Mouse (Mus musculus) thymus, postnatal 14 days (tissue): ENCODE data around the gene Bace1.
A peak's percentile ranks its signal among the peaks of the same experiment; 100 is the strongest.

ENCODE experiments used
- DNase-seq: peaks from one replicate; pipeline ENCODE4 v3.0.0; 2021

Bace1 gene

GRCm38 (mm10) chr9:45838434-45839138 is at the start of gene Bace1:
Gene Bace1 (plus strand): TSS chr9:45838580.
- peak; percentile 26 for DNase-seq

DNA sequence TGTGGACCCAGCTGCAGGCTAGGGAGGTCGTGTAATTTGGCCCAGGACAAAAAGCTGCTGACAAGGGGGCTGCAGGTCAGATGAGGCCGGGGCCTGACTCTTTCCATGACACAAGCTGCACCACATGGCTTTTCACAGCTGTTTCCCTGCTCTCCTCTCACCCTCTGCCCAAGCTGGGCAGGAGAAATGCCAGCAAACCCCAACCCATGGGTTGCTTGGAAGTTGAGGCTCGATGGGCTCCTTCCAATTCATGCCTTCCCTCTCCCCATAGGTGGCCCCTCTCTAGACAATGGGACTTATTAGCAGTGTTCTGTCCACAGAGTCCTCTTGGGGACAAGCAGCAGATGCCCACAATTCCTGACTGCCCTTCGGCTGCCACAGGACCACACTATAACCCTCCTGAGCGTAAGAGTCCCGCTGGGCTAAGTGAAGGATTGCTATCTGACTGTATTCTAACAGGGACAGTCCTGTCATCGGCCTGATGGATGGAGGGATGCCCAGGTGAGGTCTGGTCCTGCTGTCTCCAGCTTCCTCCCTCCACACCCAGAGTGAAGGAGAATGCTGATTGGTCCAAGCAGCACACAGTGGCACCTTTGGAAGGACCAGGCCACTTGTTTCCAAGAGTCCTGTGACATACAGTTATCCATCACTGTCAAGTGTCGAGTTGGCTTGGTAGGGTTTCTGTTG is 46.8 kb upstream of the Bace1 start:
- DNase-seq: no peak

GRCm38 (mm10) chr9:45792235-45792634 is 46.1 kb upstream of the Bace1 start:
- no peak for DNase-seq

- no peak for DNase-seq
These were observed 44.7 kb upstream of the Bace1 start for GRCm38 (mm10) chr9:45793697-45794096.

GRCm38 (mm10) chr9:45795722-45796121 is 42.7 kb upstream of the Bace1 start:
- no peak for DNase-seq

- no peak for DNase-seq
These were observed 41.1 kb upstream of the Bace1 start for GRCm38 (mm10) chr9:45797271-45797670.

DNA sequence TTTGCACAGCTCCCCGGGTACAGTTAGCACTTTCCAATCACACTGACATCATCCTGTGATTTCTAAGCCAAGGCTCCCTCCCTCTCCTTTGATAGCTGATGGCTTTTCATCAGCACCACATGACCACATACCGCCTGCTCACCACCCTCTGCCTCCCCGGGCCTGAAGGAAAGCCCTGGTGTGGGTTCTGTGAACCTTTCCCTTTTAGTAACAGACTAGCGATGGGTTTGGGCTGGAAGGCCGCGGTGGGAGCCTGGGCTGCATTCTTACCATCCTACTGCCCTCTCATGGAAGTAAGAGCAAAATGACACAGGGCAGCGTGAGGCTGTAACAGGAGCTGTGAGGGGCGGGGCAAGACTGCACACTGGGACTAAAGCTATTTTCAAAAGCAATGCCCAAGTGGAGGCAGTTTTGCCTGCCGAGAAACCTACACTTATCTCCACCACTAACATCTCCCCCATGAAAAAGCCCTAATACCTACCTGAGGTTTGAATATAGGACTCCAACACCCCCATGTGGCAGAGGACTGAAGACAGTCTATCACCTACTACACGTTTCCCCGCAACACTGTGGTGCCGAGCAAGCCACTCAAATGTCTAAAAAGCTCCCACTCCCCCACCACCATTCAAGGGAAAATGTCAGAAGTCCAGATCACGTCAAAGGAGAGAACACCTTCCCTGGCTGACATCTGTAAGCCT is 39.8 kb upstream of the Bace1 start:
- no peak for DNase-seq

- DNase-seq: no peak
These were observed 39.0 kb upstream of the Bace1 start for GRCm38 (mm10) chr9:45799402-45799801.

DNA sequence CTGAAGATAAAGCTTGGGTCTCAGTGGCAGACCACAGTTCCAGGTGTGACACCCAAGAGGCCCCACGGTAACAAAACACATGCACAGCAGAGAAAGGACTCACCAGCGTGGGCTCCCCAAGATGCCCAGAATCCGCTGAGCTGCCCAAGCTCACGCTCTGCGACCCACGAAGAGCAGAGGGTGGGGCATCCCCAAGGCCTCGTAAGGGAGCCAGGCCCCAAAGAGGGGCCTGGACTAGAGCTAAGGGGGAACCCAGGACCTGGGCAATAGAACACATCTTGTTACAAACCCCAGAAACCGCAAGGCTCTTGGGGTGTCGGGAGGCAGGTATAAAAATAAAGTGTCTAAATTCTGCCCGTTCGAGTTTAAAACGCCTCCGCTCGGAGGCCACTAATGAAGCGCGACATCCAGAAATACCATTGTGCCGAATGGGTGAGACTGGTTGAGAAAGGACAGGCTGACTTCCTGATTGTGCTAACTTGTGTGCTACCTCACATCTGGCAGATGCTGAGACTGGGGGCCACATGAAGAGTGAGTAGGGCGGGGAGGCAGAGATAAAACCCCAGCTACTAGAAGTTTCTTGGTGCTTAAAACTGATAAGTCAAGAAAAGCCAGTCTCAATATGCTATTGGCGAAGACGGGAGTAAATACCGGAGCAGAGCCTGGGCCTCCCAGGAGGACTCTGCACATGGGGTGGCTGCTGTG is 35.2 kb upstream of the Bace1 start:
- DNase-seq: no peak

- no peak for DNase-seq
These were observed 31.5 kb upstream of the Bace1 start for GRCm38 (mm10) chr9:45806847-45807246.

GRCm38 (mm10) chr9:45807337-45807736 is 31.0 kb upstream of the Bace1 start:
- no peak for DNase-seq

- DNase-seq: peak; percentile 46
These were observed 30.6 kb upstream of the Bace1 start for GRCm38 (mm10) chr9:45807761-45808160.

GRCm38 (mm10) chr9:45811946-45812345 is 26.4 kb upstream of the Bace1 start:
- DNase-seq: no peak

GRCm38 (mm10) chr9:45815113-45815512 is 23.3 kb upstream of the Bace1 start:
- no peak for DNase-seq

DNA sequence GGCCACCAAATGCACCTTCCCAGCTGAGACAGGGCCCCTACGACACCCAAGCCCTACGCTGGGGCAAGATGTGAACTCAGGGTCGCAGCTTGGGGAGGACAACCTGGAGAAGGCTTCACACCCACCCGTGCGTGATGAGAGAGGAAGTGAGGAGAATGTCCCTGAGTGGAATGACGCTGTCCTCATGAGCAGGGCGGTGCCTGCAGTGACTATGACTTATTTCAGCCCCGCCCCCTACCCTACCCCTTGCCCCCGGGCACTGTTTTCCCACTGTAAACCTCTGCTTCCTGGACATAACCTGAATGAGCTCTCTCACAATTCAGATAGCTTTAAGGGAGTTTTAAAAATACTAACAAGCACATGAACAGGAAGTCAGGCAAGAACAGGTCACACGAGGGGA is 22.9 kb upstream of the Bace1 start:
- no peak for DNase-seq

- no peak for DNase-seq
These were observed 19.9 kb upstream of the Bace1 start for GRCm38 (mm10) chr9:45818406-45819011.

GRCm38 (mm10) chr9:45827663-45828290 is 10.6 kb upstream of the Bace1 start:
- no peak for DNase-seq

GRCm38 (mm10) chr9:45828291-45828963 is 10.0 kb upstream of the Bace1 start, which contains the start of gene Cep164:
Gene Cep164 (minus strand): TSS chr9:45828691.
- peak; percentile 87 for DNase-seq

DNA sequence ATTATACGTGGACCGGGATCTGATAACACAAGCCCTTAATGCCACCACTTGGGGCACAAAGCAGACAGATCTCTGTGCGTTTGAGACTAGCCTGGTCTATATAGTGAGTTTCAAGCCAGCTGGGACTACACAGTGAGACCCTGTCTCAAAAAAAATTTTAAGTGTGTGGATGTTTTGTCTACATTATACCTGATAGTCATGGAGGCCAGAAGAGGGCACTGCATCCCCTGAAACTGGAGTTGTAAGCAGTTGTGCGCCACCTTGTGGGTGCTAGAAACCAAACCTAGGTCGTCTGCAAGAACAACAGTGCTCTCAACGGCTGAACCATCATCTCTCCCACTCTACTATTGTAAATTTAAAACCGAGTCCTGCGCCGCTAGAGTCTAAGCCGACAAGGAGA is 9.3 kb upstream of the Bace1 start:
- DNase-seq: peak; percentile 86

- no peak for DNase-seq
These were observed 5.5 kb upstream of the Bace1 start for GRCm38 (mm10) chr9:45832898-45833297.

GRCm38 (mm10) chr9:45833461-45833860 is 4.9 kb upstream of the Bace1 start:
- no peak for DNase-seq

GRCm38 (mm10) chr9:45838069-45838433 is 329 bp upstream of the Bace1 start:
- no peak for DNase-seq
